Mouse (Mus musculus) liver, adult 2 months (tissue): Measurements from ENCODE around the gene Parvb.

Experiments used
- CTCF ChIP-seq: fragments of 200-500 bp; IDR thresholded peaks from 2 replicates; pipeline ENCODE4 v1.5.1; 2011; ENCODE audit warnings: low read depth, low read length, control low read depth
- POLR2A ChIP-seq: fragments of 200-500 bp; IDR thresholded peaks from 2 replicates; pipeline ENCODE4 v1.6.1; 2011; ENCODE audit warnings: low read length, control low read depth; ENCODE audit not compliant: insufficient read depth; ENCODE audit errors: extremely low read depth

GRCm38 (mm10) chr15:84285453-84285852, 53.6 kb downstream of the Parvb start:
- no peak for TF ChIP-seq CTCF
- no peak for TF ChIP-seq POLR2A
